Mouse (Mus musculus) liver, embryonic 15.5 days (tissue): Measurements from ENCODE around the gene Tigd2. TPM values are rescaled to one million over a fixed set of nuclear protein-coding genes. Genes with fewer than 3 reads are reported as not detected.

Source experiments
- polyA plus RNA-seq: library from polyadenylated mRNA; unstranded; fragments of >200 nt; fragmentation: Nextera tagmentation; extraction: Ambion mirVana; gene quantifications from 2 replicates; pipeline ENCODE4 v1.2.1, GENCODE M21; 2015

The Tigd2 gene
- polyA plus RNA-seq, 1 experiment from 2014 or later = 3.0 TPM

Other genes starting within 250 kb of the Tigd2 start
- gene Fam13a, start 184.3 kb upstream of the Tigd2 start, polyA plus RNA-seq = 2.4 and 2.7 TPM in 2 replicates
- gene Gprin3, start 217.4 kb downstream of the Tigd2 start, polyA plus RNA-seq = 0.14 TPM in 2 replicates